Mouse (Mus musculus): ENCODE results near the gene Wdsub1. TPM values are rescaled to one million over a fixed set of nuclear protein-coding genes. Genes with fewer than 3 reads are reported as not detected.

Wdsub1 gene
- polyA plus RNA-seq, 1 experiment from 2014 or later, result 16.2 TPM

DNA sequence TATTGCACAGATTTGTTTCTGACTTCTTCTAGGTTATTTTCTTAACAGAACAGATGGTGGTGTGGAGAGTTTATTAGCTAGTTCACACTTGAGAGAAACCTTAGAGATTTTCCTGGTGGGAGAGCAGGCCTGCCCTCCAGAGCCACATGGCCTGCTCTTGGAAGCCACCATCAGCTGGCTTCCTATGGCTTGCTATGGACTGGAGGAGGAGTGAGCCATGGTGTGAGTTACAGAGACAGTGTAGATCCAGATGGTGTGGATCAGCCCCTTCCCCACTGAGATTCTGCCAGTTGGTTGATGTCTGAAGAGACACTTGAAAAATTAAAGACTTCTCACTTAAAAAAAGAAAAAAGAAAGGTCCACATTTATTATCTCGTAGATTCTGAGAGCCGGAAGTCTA, 61.3 kb downstream of the Wdsub1 start:
- ATAC-seq (ENCODE audit: low FRiP score, low read depth), result no peak
- Histone ChIP-seq H3K9ac (no peak overlapping the region), H3K27ac (no peak overlapping the region), H3K36me3 (peaks cover 9% of the 10 kb centered on the region; the same call in 1 of the 2 replicates), H3K4me2 (replicated peaks) (no peak overlapping the region), H3K9me3 (no peaks in the 10 kb centered on the region), H3K27me3 (replicated peaks) (no peaks in the 10 kb centered on the region), H3K4me1 (no peaks in the 10 kb centered on the region; the same call in 1 of the 2 replicates), H3K4me3 (no peak overlapping the region)
- WGBS, result 89% methylated on average over 2 of the region's 2 CpGs

DNA sequence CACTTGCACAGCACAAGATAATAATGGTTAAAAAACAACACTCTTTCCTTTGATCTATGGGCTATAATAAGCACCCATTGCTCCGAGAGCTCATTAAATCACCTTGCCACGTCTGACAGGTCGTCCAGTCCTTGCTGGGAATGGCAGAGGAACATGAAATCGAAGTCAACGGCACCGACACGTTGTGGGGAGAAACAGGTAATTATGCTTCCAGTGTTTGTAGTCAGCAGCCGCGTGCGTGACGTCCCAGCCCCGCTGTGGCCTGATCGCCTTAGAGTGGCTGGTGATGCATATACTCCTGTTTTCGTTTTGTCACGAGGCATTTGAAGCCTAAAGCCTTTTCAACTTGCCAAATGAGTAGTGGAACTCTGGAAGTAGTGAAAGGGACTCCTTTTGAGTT, 62.3 kb downstream of the Wdsub1 start:
- 81% methylated on average over 15 of the region's 15 CpGs for WGBS

GRCm38 (mm10) chr2:59819415-59819814, 63.0 kb downstream of the Wdsub1 start:
- Histone ChIP-seq H3K27ac (no peak overlapping the region), H3K4me3 (no peak overlapping the region), H3K9me3 (no peaks in the 10 kb centered on the region), H3K36me3 (peaks cover 9% of the 10 kb centered on the region; the same call in 1 of the 2 replicates), H3K4me2 (replicated peaks) (no peak overlapping the region), H3K4me1 (no peaks in the 10 kb centered on the region), H3K27me3 (replicated peaks) (no peaks in the 10 kb centered on the region), H3K9ac (no peak overlapping the region)
- 88% methylated on average over 6 of the region's 6 CpGs for WGBS
- ATAC-seq (ENCODE audit: low FRiP score, low read depth), result 0 out of 2 replicates have a peak, but pooled peaks have one; percentile 21

More for the DNA sequence above, 62.3 kb downstream of the Wdsub1 start:
- Histone ChIP-seq H3K9ac (no peak overlapping the region), H3K27ac (no peak overlapping the region), H3K36me3 (peaks cover 9% of the 10 kb centered on the region; the same call in 1 of the 2 replicates), H3K9me3 (no peaks in the 10 kb centered on the region), H3K4me3 (no peak overlapping the region), H3K4me2 (replicated peaks) (no peak overlapping the region), H3K4me1 (no peaks in the 10 kb centered on the region; the same call in 1 of the 2 replicates), H3K27me3 (replicated peaks) (no peaks in the 10 kb centered on the region)
- no peak for ATAC-seq (ENCODE audit: low FRiP score, low read depth)

DNA sequence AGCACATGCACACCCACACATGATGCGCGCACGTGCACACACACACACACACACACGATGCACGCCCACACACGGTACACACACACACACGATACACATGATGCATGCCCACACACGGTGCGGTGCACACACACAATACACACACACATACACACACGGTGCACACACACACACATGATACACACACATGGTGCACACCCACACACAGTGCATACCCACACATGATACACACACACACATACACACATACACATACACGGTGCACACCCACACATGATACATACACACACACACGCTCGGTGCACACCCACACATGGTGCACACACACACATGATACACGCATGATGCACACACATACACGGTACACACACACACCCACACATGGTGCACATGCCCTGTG, 63.7 kb downstream of the Wdsub1 start:
- WGBS, result 97% methylated on average over 15 of the region's 15 CpGs
- Histone ChIP-seq H3K36me3 (peaks cover 9% of the 10 kb centered on the region), H3K27ac (no peak overlapping the region), H3K4me1 (no peaks in the 10 kb centered on the region), H3K4me2 (replicated peaks) (no peak overlapping the region), H3K9me3 (no peaks in the 10 kb centered on the region), H3K4me3 (no peak overlapping the region), H3K9ac (no peak overlapping the region), H3K27me3 (replicated peaks) (no peaks in the 10 kb centered on the region)
- ATAC-seq (ENCODE audit: low FRiP score, low read depth), result no peak

DNA sequence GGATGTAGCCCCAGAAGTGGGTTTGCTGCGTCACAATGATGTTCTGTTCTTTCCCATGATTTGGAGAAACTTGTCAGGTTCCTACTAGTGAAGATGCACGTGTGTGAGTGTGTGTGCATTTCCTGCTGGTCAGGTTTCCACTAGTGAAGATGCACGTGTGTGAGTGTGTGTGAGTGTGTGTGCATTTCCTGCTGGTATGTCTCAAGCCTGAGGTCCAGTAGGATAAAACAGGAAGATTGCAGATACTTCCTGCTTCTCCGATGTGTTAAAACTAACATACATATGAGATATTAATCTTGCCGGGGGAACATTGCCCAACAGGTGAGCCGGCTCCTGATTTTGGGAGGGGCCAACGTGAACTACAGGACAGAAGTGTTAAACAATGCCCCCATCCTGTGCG, 67.4 kb downstream of the Wdsub1 start:
- ATAC-seq (ENCODE audit: low FRiP score, low read depth), result no peak
- Histone ChIP-seq H3K27ac (no peak overlapping the region), H3K9ac (no peak overlapping the region), H3K27me3 (replicated peaks) (no peaks in the 10 kb centered on the region), H3K36me3 (peaks cover 9% of the 10 kb centered on the region), H3K9me3 (no peaks in the 10 kb centered on the region), H3K4me2 (replicated peaks) (no peak overlapping the region), H3K4me1 (no peaks in the 10 kb centered on the region), H3K4me3 (no peak overlapping the region)
- 91% methylated on average over 8 of the region's 8 CpGs for WGBS

DNA sequence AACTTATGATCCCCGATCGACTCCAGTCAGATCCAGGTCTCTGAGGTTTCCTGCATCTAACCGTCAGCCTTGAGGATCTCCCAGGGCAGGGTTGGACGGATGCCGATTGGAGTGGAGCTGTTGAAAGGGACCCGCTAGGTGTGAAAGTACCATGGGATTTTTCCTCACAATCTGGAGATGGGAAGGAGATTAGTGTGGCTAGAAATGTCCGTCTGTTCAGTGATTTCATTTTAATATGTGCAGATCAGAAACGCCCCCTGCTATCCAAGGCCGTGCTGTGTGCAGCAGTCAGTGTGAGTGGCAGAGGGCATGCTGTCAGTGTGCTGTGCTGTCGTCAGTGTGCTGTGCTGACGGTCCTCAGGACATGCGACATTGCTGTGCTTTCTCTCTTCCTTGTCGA, 68.9 kb downstream of the Wdsub1 start:
- Histone ChIP-seq H3K36me3 (peaks cover 3% of the 10 kb centered on the region), H3K9me3 (no peaks in the 10 kb centered on the region), H3K27me3 (replicated peaks) (no peaks in the 10 kb centered on the region), H3K4me1 (no peaks in the 10 kb centered on the region), H3K4me2 (replicated peaks) (no peak overlapping the region), H3K4me3 (no peak overlapping the region), H3K9ac (no peak overlapping the region), H3K27ac (no peak overlapping the region)
- WGBS, result 88% methylated on average over 13 of the region's 13 CpGs
- no peak for ATAC-seq (ENCODE audit: low FRiP score, low read depth)

GRCm38 (mm10) chr2:59812641-59813040, 69.8 kb downstream of the Wdsub1 start:
- peaks cover 7% of the 10 kb centered on the region for H3K36me3 ChIP-seq
- H3K9ac ChIP-seq, result no peak overlapping the region
- no peaks in the 10 kb centered on the region for H3K27me3 ChIP-seq (replicated peaks)
- H3K4me3 ChIP-seq, result no peak overlapping the region
- ATAC-seq (ENCODE audit: low FRiP score, low read depth), result no peak
- H3K4me1 ChIP-seq, result no peaks in the 10 kb centered on the region
- H3K9me3 ChIP-seq, result no peaks in the 10 kb centered on the region
- H3K4me2 ChIP-seq (replicated peaks), result no peak overlapping the region
- no peak overlapping the region for H3K27ac ChIP-seq
- 98% methylated on average over 1 of the region's 1 CpGs for WGBS

DNA sequence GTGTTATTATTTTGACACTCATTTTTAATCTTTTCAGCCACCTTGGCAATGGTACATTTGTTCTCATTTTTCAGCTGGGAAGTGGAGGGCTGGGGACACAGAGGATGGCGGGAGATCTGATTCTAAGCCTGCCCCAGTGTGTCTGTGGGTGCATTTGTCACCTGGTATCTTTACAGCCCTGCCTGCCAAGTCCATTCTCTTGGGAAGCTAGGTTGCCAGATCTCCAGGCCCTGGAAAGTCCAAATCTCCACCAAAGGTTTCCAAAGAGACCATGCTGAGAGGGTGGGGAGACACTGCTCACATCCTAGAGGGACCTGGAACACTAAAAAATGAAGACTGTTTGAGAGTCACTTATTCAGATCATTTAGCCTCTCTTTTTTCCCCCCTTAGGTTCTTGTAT, 71.1 kb downstream of the Wdsub1 start:
- H3K27me3 ChIP-seq (replicated peaks), result no peaks in the 10 kb centered on the region
- ATAC-seq (ENCODE audit: low FRiP score, low read depth), result no peak
- no peak overlapping the region for H3K4me2 ChIP-seq (replicated peaks)
- no peak overlapping the region for H3K9ac ChIP-seq
- H3K4me1 ChIP-seq, result no peaks in the 10 kb centered on the region
- 67% methylated on average over 1 of the region's 1 CpGs for WGBS
- no peak overlapping the region for H3K4me3 ChIP-seq
- no peak overlapping the region for H3K27ac ChIP-seq
- no peaks in the 10 kb centered on the region for H3K9me3 ChIP-seq
- peaks cover 12% of the 10 kb centered on the region for H3K36me3 ChIP-seq

DNA sequence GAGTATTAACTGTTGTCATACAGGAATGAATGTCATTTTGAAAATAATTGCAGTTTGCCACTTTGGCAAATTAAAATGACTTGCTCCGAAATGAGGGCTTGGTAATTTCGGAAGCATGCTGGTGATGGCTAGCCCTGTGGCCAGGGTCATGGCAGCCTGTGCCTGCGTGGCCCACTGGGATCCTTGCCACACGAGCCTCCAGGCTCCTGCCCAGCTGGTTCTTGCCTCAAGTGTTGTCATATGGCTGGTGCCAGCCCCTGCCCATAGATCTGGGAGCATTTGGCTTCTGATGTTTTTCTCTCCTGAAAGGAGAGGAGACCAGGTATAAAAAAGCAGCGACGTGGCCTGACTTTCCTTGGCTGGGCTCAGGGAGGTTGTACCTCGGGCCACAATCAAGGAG, 72.4 kb downstream of the Wdsub1 start:
- Histone ChIP-seq H3K4me3 (no peak overlapping the region), H3K36me3 (peaks cover 12% of the 10 kb centered on the region), H3K27ac (no peak overlapping the region), H3K9me3 (no peaks in the 10 kb centered on the region), H3K4me2 (replicated peaks) (no peak overlapping the region), H3K4me1 (0 out of 2 replicates have a peak, but pooled peaks cover 6% of the 10 kb centered on the region), H3K27me3 (replicated peaks) (no peaks in the 10 kb centered on the region), H3K9ac (no peak overlapping the region)
- no peak for ATAC-seq (ENCODE audit: low FRiP score, low read depth)
- 81% methylated on average over 7 of the region's 7 CpGs for WGBS

- Histone ChIP-seq H3K9me3 (no peaks in the 10 kb centered on the region), H3K36me3 (peaks cover 12% of the 10 kb centered on the region; the same call in 1 of the 2 replicates), H3K27me3 (replicated peaks) (no peaks in the 10 kb centered on the region), H3K27ac (no peak overlapping the region), H3K4me1 (0 out of 2 replicates have a peak, but pooled peaks cover 6% of the 10 kb centered on the region), H3K9ac (no peak overlapping the region), H3K4me3 (no peak overlapping the region), H3K4me2 (replicated peaks) (no peak overlapping the region)
- no peak for ATAC-seq (ENCODE audit: low FRiP score, low read depth)
- 83% methylated on average over 4 of the region's 4 CpGs for WGBS
Measured at GRCm38 (mm10) chr2:59808608-59809007, 73.8 kb downstream of the Wdsub1 start.

DNA sequence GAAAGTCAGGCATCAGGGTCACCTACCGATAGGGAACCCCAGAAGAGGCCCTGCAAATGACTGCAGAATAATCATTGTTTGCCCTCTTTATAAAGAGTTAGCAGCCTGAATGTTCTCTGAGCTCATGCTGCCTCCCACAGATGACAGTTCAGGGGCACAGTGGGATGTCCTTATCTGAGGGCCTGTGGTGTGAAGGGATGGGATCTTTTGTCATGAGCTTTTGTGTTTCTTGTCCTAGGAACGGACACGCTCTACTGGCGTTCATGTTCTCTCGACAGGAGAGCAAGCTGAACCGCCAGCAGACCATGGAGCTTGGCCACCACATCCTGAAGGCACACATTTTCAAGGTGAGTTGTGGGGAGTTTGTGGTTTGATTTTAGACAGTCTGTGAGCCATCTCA, 76.4 kb downstream of the Wdsub1 start:
- no peaks in the 10 kb centered on the region for H3K27me3 ChIP-seq (replicated peaks)
- no peak overlapping the region for H3K27ac ChIP-seq
- 35% methylated on average over 6 of the region's 6 CpGs for WGBS
- no peak overlapping the region for H3K4me3 ChIP-seq
- no peak overlapping the region for H3K9ac ChIP-seq
- H3K4me2 ChIP-seq (replicated peaks), result no peak overlapping the region
- ATAC-seq (ENCODE audit: low FRiP score, low read depth), result no peak
- 0 out of 2 replicates have a peak, but pooled peaks cover 6% of the 10 kb centered on the region for H3K4me1 ChIP-seq
- no peaks in the 10 kb centered on the region for H3K9me3 ChIP-seq
- H3K36me3 ChIP-seq, result peaks cover 12% of the 10 kb centered on the region; the same call in 1 of the 2 replicates

DNA sequence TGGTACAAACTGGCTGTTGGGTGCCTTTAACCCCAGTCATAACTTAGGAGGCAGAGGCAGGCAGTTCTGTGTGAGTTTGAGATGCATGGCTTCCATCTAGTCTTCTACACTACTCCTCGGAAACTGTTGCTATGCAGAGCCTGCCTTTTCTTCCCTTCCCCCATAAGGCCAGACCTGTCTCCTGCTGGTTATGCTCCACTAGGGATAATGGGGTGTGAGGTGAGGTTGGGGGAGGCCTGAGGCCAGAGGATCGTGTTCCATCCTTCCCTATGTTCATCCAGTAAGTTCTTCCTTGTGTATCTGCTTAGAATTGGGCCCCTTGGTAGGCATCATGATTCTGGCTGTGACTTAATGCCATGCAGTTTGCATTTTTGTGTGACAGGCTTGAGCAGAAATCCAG, 76.8 kb downstream of the Wdsub1 start:
- H3K9me3 ChIP-seq, result no peaks in the 10 kb centered on the region
- peaks cover 12% of the 10 kb centered on the region; the same call in 1 of the 2 replicates for H3K36me3 ChIP-seq
- 29% methylated on average over 2 of the region's 2 CpGs for WGBS
- H3K4me2 ChIP-seq (replicated peaks), result no peak overlapping the region
- ATAC-seq (ENCODE audit: low FRiP score, low read depth), result no peak
- H3K4me1 ChIP-seq, result 0 out of 2 replicates have a peak, but pooled peaks cover 6% of the 10 kb centered on the region
- no peak overlapping the region for H3K4me3 ChIP-seq
- H3K27me3 ChIP-seq (replicated peaks), result no peaks in the 10 kb centered on the region
- no peak overlapping the region for H3K27ac ChIP-seq
- H3K9ac ChIP-seq, result no peak overlapping the region

- 90% methylated on average over 8 of the region's 8 CpGs for WGBS
- Histone ChIP-seq H3K4me1 (0 out of 2 replicates have a peak, but pooled peaks cover 6% of the 10 kb centered on the region), H3K4me3 (no peak overlapping the region), H3K27ac (no peak overlapping the region), H3K27me3 (replicated peaks) (no peaks in the 10 kb centered on the region), H3K36me3 (0 out of 2 replicates have a peak, but pooled peaks cover 13% of the 10 kb centered on the region), H3K9ac (no peak overlapping the region), H3K4me2 (replicated peaks) (no peak overlapping the region), H3K9me3 (no peaks in the 10 kb centered on the region)
- ATAC-seq (ENCODE audit: low FRiP score, low read depth), result no peak
Measured at GRCm38 (mm10) chr2:59802722-59803387, 79.5 kb downstream of the Wdsub1 start.

Measured in neural tube, embryonic 12.5 days (tissue).